Mouse (Mus musculus): ENCODE measurements around the gene Il18r1. TPM values are rescaled to one million over a fixed set of nuclear protein-coding genes. Genes with fewer than 3 reads are reported as not detected.

Gene Il18r1
- total and polyA plus RNA-seq, 3 experiments: 0.86 to 1.9 (median 1.1) TPM

DNA sequence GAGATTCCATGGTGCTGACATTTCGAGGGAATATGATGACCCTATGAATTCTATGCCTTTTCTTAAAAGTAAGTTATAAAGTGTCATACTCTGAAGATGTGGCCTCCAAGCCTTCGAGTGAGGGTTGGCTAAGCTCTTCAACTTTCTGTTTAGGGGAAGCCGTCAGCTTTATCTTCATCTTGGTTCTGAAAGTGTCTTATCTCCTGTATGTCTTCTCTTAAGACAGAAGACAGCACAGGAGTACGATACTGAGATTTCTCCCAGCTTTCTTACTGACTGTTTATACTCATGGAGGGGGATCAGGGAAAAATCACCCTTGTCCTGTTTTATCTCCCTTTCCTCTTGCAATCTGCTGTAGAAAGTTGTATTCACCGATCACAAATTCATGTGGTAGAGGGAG, 9.0 kb downstream of the Il18r1 start:
- WGBS: 57% methylated on average over 5 of the region's 5 CpGs
- no peak for DNase-seq
- H3K36me3 ChIP-seq (ENCODE audit: control insufficient read depth, insufficient read depth, low read length): no peaks in the 10 kb centered on the region

DNA sequence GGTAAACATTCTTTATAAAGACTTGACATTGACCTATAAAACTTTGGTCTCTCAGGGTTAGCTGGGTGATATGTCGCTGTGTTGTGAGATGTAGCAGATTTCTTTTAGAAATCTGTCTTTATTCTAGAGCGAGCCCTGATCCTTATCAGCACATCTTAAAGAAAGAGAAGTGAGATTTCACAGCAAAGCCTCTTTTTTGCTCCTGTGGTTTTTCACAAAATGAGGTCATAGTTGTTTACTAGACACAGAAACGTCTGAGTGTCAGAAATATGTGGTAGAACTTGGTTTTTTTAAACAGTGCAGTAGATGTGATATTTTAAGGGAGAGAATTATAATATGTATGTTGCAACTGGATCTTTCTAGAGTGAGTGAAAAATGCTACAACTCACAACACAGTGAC, 10.3 kb downstream of the Il18r1 start:
- Histone ChIP-seq H3K4me1 (ENCODE audit: control insufficient read depth, insufficient read depth, low read length) (no peaks in the 10 kb centered on the region), H3K27me3 (ENCODE audit: control insufficient read depth, insufficient read depth, low read length) (peaks cover 2% of the 10 kb centered on the region; the same call in 1 of the 2 replicates), H3K36me3 (ENCODE audit: control insufficient read depth, insufficient read depth, low read length) (no peaks in the 10 kb centered on the region), H3K4me3 (no peak overlapping the region), H3K79me2 (replicated peaks; ENCODE audit: control insufficient read depth, insufficient read depth, low read length) (no peaks in the 10 kb centered on the region), H3K27ac (no peak overlapping the region), H3K9ac (ENCODE audit: low read depth, low read length) (no peak overlapping the region)
- intact Hi-C loops (cut with DNase I): no loop called here
- no peak for DNase-seq
- 49% methylated on average over 3 of the region's 3 CpGs for WGBS
- TF ChIP-seq EP300 (IDR thresholded peaks at IDR 0.05; ENCODE audit: insufficient read depth, low read depth, low read length) (no peak), POLR2A (IDR thresholded peaks at IDR 0.05; ENCODE audit: insufficient read depth, low read depth, low read length) (no peak), CTCF (IDR thresholded peaks at IDR 0.05) (no peak)

More for the DNA sequence above, 9.0 kb downstream of the Il18r1 start:
- Histone ChIP-seq H3K4me3 (no peak overlapping the region), H3K27me3 (ENCODE audit: control insufficient read depth, insufficient read depth, low read length) (peaks cover 2% of the 10 kb centered on the region; the same call in 1 of the 2 replicates), H3K9ac (ENCODE audit: low read depth, low read length) (no peak overlapping the region), H3K79me2 (replicated peaks; ENCODE audit: control insufficient read depth, insufficient read depth, low read length) (no peaks in the 10 kb centered on the region), H3K27ac (no peak overlapping the region), H3K4me1 (ENCODE audit: control insufficient read depth, insufficient read depth, low read length) (no peaks in the 10 kb centered on the region)
- intact Hi-C loops (cut with DNase I): no loop called here
- TF ChIP-seq POLR2A (IDR thresholded peaks at IDR 0.05; ENCODE audit: insufficient read depth, low read depth, low read length): no peak

DNA sequence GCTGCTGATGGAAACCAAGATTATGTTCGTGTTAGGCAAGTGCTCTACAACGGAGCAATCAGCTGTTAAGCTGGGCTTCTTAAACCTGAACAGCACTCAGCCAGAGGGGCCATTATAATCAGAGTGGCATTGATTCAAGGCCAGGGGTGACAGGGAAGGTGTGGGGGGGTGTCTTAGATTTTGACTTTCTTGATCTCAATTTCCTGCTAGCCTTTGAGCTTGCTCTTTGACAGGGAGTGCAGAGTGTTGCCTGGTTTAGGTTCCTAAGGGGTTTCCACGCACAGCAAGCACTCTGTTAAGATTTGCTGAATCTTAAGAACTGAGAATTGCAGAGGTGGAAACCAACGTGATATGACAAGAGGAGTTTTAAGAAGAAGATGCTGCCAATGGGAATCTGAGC, 11.4 kb downstream of the Il18r1 start:
- intact Hi-C loops (cut with DNase I): no loop called here
- H3K27me3 ChIP-seq (ENCODE audit: control insufficient read depth, insufficient read depth, low read length): no peaks in the 10 kb centered on the region
- H3K27ac ChIP-seq: no peak overlapping the region
- H3K36me3 ChIP-seq (ENCODE audit: control insufficient read depth, insufficient read depth, low read length): no peaks in the 10 kb centered on the region
- TF ChIP-seq CTCF (IDR thresholded peaks at IDR 0.05) (no peak), POLR2A (IDR thresholded peaks at IDR 0.05; ENCODE audit: insufficient read depth, low read depth, low read length) (no peak), EP300 (IDR thresholded peaks at IDR 0.05; ENCODE audit: insufficient read depth, low read depth, low read length) (no peak)
- H3K79me2 ChIP-seq (replicated peaks; ENCODE audit: control insufficient read depth, insufficient read depth, low read length): no peaks in the 10 kb centered on the region
- no peak overlapping the region for H3K4me3 ChIP-seq
- DNase-seq: no peak
- WGBS: 52% methylated on average over 4 of the region's 4 CpGs
- no peaks in the 10 kb centered on the region for H3K4me1 ChIP-seq (ENCODE audit: control insufficient read depth, insufficient read depth, low read length)
- no peak overlapping the region for H3K9ac ChIP-seq (ENCODE audit: low read depth, low read length)

DNA sequence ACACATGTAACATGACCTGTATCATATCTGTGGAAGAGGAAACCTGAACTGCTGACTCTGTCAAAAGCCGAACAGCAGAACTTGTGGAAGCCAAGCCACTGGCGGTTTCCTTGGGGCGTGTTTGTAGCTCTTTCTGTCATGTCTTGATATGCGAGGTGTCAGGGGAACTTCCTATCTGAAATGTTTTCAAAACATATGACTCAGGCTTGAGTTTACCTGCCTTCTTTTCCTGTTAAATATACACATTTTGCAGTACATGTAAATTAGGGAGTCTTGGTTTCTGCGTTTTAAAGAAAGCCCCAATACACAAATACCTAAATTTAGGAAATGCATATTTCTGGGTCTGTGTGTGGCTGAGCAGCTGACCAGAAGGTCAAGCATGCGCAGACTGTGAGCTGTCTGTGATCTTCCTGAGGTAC, 14.2 kb downstream of the Il18r1 start:
- Histone ChIP-seq H3K27me3 (ENCODE audit: control insufficient read depth, insufficient read depth, low read length) (no peaks in the 10 kb centered on the region), H3K79me2 (replicated peaks; ENCODE audit: control insufficient read depth, insufficient read depth, low read length) (no peaks in the 10 kb centered on the region), H3K27ac (no peak overlapping the region), H3K36me3 (ENCODE audit: control insufficient read depth, insufficient read depth, low read length) (no peaks in the 10 kb centered on the region), H3K9ac (ENCODE audit: low read depth, low read length) (no peak overlapping the region), H3K4me3 (no peak overlapping the region), H3K4me1 (ENCODE audit: control insufficient read depth, insufficient read depth, low read length) (no peaks in the 10 kb centered on the region)
- WGBS: 53% methylated on average over 6 of the region's 6 CpGs
- DNase-seq: peak in 1 of 2 experiments; percentile 15
- intact Hi-C loops (cut with DNase I): no loop called here
- TF ChIP-seq CTCF (IDR thresholded peaks at IDR 0.05): no peak
- no peak for TF ChIP-seq EP300 (IDR thresholded peaks at IDR 0.05; ENCODE audit: insufficient read depth, low read depth, low read length)
- TF ChIP-seq POLR2A (IDR thresholded peaks at IDR 0.05; ENCODE audit: insufficient read depth, low read depth, low read length): no peak

GRCm38 (mm10) chr1:40494594-40494993, 29.2 kb downstream of the Il18r1 start:
- no peak for DNase-seq
- Histone ChIP-seq H3K4me1 (ENCODE audit: control insufficient read depth, insufficient read depth, low read length) (no peaks in the 10 kb centered on the region), H3K27ac (no peak overlapping the region), H3K4me3 (no peak overlapping the region), H3K79me2 (replicated peaks; ENCODE audit: control insufficient read depth, insufficient read depth, low read length) (no peaks in the 10 kb centered on the region), H3K9ac (ENCODE audit: low read depth, low read length) (no peak overlapping the region), H3K27me3 (ENCODE audit: control insufficient read depth, insufficient read depth, low read length) (no peaks in the 10 kb centered on the region), H3K36me3 (ENCODE audit: control insufficient read depth, insufficient read depth, low read length) (no peaks in the 10 kb centered on the region)
- intact Hi-C loops (cut with DNase I): no loop called here
- TF ChIP-seq EP300 (IDR thresholded peaks at IDR 0.05; ENCODE audit: insufficient read depth, low read depth, low read length): no peak
- TF ChIP-seq CTCF (IDR thresholded peaks at IDR 0.05): no peak
- TF ChIP-seq POLR2A (IDR thresholded peaks at IDR 0.05; ENCODE audit: insufficient read depth, low read depth, low read length): no peak
- 82% methylated on average over 4 of the region's 4 CpGs for WGBS

GRCm38 (mm10) chr1:40499708-40500107, 34.4 kb downstream of the Il18r1 start:
- H3K4me3 ChIP-seq: no peak overlapping the region
- no peaks in the 10 kb centered on the region for H3K79me2 ChIP-seq (replicated peaks; ENCODE audit: control insufficient read depth, insufficient read depth, low read length)
- H3K9ac ChIP-seq (ENCODE audit: low read depth, low read length): no peak overlapping the region
- no peak for DNase-seq
- no peaks in the 10 kb centered on the region for H3K27me3 ChIP-seq (ENCODE audit: control insufficient read depth, insufficient read depth, low read length)
- H3K27ac ChIP-seq: no peak overlapping the region
- no peak for TF ChIP-seq CTCF (IDR thresholded peaks at IDR 0.05)
- TF ChIP-seq EP300 (IDR thresholded peaks at IDR 0.05; ENCODE audit: insufficient read depth, low read depth, low read length): no peak
- no peak for TF ChIP-seq POLR2A (IDR thresholded peaks at IDR 0.05; ENCODE audit: insufficient read depth, low read depth, low read length)
- no peaks in the 10 kb centered on the region for H3K36me3 ChIP-seq (ENCODE audit: control insufficient read depth, insufficient read depth, low read length)
- WGBS: 89% methylated on average over 1 of the region's 1 CpGs
- intact Hi-C loops (cut with DNase I): no loop called here
- H3K4me1 ChIP-seq (ENCODE audit: control insufficient read depth, insufficient read depth, low read length): no peaks in the 10 kb centered on the region
